Mouse (Mus musculus) A20 (cell line): ENCODE measurements around the gene Olfr1370.
"Not testable (repeated sequence)": the region's sequence is repeated elsewhere in the genome, so short reads cannot be mapped to it uniquely, and the experiment has no call there.

Source experiments
- DNase-seq: peaks from one replicate; pipeline ENCODE4 v3.0.0-alpha.2; 2011; ENCODE audit warnings: low read depth, low spot score

Olfr1370 gene

GRCm38 (mm10) chr13:21074847-21075246, at the start of gene Olfr1370:
Olfr1370 (minus strand) TSS chr13:21074947.
- no peak for DNase-seq

DNA sequence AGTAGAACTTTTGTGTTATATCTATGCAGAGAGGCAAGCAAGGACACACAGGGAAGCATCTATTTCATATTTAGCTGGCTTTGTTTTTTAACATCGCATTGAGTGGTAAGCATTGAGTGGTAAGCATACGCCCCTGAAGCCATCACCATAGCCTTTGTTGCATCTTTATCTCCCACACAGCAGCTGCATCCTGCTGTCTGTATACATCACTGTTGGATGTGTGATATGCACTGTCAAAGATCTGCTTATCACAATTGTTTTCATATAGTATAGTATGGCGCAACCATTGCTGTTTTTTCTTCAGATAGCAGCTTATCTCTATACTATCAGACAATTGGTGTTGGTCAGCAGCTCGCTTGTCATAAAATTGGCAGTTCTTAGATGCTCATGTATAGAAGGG, 39.4 kb upstream of the Olfr1370 start:
- DNase-seq: no peak

DNA sequence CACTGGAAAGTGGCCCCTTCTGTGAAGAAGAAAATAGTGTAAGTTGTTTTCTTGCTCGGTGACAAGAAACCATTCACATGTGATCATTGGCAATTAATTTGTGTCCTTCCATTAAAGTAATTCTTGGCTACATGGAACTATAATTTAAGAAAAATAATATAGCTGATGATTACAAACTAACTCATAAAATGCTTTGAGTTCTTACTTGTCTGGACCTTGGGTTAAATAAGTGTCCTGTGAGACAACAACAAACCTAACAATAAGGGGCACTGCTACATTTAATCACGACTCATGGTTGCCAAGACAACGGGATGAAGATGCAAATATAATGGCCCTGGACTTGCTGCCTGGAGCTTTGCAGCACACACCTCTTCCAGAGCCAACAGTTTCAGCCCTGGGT, 36.4 kb upstream of the Olfr1370 start, which contains the start of gene Olfr1369-ps1:
Gene Olfr1369-ps1 (plus strand): TSS at position 301 of the 400 bp plus-strand sequence.
- DNase-seq: not testable (repeated sequence)

DNA sequence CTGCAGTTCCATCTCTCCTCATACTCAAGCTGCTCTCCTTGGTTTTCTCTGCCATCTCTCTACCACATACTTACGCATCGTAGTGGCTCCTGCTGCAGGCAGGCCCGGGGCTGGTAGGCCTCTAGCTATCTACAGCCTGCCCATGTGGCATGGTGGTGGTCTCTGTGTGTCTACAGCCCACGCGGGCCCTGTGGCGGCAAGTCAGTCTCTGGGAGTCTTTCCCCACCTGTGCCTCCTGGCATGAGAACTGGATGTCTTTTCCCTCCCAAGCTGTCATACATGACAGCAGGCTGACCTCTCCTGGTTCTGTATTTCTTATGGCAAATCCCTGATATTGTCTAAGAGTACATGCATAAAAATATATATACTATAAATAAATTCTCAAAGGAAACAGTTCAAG, 35.7 kb upstream of the Olfr1370 start:
- DNase-seq: no peak

GRCm38 (mm10) chr13:21109759-21110158, 35.0 kb upstream of the Olfr1370 start:
- DNase-seq: no peak

- DNase-seq: no peak
Observed at GRCm38 (mm10) chr13:21082686-21083085, 7.9 kb upstream of the Olfr1370 start.

DNA sequence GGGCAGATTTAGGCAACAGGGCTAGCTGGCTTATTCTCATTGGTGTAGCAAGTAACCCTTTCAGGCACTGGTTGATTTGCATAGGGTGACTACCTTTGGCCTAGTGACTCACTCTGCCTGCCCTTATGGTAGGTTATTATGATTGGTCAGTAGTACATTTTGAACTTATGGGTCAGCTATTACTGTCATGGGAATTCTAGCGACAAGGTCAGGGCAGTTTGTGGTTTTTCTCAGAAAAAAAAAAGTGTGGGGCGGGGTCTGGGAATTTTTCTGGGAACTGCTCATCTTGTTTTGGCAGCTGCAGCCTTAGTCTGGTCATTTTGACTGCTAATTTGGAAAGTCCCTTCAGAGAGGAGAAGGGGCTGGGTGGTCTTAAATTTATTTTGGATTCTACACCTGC, 8.7 kb downstream of the Olfr1370 start:
- DNase-seq: no peak

- DNase-seq: peak; percentile 8
Observed at GRCm38 (mm10) chr13:21050118-21050517, 24.6 kb downstream of the Olfr1370 start.

- DNase-seq: no peak
Observed at GRCm38 (mm10) chr13:21040589-21041199, 34.1 kb downstream of the Olfr1370 start.

- no peak for DNase-seq
Observed at GRCm38 (mm10) chr13:21035981-21036380, 38.8 kb downstream of the Olfr1370 start.

DNA sequence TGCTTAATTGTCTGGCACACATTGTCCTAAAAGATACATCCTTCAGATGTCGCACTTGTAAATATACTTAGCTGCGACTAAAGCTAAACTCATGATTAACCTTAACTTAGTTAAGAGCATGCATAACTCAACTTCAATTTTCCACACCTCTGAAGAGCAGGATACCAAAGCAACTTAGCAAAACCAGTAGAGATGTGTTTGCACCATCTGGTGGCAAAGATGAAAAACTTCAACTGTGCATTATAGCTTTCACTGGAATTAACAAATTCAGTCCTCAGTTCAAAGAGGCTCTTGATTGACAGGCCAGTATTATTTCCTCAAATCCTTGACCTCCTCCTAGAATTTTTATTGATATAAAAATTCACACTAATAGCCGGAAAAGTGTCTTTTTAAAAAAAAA, 39.7 kb downstream of the Olfr1370 start:
- DNase-seq: peak; percentile 7

GRCm38 (mm10) chr13:21033176-21033575, 41.6 kb downstream of the Olfr1370 start:
- DNase-seq: no peak

DNA sequence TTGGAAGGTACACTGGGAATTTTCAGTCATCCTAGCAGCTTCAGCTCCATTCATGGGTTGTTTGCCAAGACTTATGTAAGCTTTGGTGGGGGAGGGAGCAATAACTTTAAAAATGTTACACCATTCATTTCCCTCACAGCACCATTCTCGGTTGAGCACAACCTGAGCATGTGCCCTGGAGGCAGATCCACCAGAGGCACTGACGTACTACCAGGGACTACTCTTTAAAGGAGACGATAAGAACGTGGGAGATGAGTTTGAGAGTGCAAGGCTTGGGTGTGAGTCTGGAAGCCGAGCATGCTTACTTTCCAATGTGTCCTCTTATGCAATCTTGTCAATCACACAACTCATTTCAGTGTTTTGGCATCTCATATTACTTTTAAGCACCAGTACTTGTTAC, 49.9 kb downstream of the Olfr1370 start:
- no peak for DNase-seq
